Mouse (Mus musculus) CD8-positive naive resting alpha-beta T cell, adult 2 months (primary cell): ENCODE data around the gene Hivep2.

Source experiments
- DNase-seq, 2 experiments: peaks; one replicate each; pipeline ENCODE4 v3.0.0; 2022; ENCODE audit warnings: low read depth in 2 of 2, low spot score in 2 of 2

Gene Hivep2

DNA sequence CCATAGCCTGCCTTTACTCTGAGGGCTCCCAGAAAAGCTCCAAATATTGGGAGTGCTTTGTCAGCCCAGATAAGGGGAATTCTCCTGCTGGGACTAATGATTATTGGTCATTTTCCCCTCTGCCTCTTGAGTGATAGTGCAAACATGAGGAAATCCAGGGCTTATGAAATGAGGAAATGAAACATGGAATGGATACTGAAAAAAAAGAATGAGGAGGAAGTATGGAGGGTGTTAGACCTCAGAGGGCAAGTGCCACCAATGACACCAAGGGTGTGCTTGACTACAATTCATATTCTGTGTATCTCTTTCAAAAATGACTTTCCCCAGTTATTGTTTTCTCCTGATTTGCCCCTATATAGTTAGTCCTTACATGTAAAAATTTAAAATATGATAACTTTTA, 167.1 kb downstream of the Hivep2 start:
- DNase-seq: no peak

DNA sequence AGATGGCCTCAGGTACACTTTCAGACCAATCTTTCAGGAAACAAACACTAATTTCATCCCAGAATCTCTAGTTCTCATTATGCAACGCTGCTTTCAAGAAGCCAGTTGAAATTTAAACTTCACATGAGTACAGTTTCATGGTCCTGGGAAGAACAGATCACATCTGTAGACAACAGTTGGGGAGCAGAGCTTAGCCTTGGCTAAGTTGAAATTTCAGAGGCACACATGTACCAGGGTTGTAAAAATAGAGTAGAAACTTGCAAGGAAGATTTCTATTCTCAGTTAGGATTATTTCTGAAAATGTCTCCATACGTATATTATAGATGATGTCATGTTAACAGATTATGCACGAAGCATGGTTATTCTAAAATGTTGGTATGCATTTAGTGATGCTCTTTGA, 172.8 kb downstream of the Hivep2 start:
- no peak for DNase-seq

GRCm38 (mm10) chr10:14144840-14145239, 179.0 kb downstream of the Hivep2 start:
- DNase-seq: no peak

- no peak for DNase-seq
Observed at GRCm38 (mm10) chr10:14164829-14165228, 199.0 kb downstream of the Hivep2 start.

- no peak for DNase-seq
Observed at GRCm38 (mm10) chr10:14168197-14168844, 202.4 kb downstream of the Hivep2 start.

- DNase-seq: no peak
Observed at GRCm38 (mm10) chr10:14168869-14169566, 203.1 kb downstream of the Hivep2 start.

GRCm38 (mm10) chr10:14174124-14174523, 208.2 kb downstream of the Hivep2 start:
- DNase-seq: no peak

GRCm38 (mm10) chr10:14179424-14180339, 213.8 kb downstream of the Hivep2 start:
- DNase-seq: no peak

- DNase-seq: no peak
Observed at GRCm38 (mm10) chr10:14186352-14186976, 220.6 kb downstream of the Hivep2 start.

- DNase-seq: no peak
Observed at GRCm38 (mm10) chr10:14189050-14189449, 223.2 kb downstream of the Hivep2 start.

DNA sequence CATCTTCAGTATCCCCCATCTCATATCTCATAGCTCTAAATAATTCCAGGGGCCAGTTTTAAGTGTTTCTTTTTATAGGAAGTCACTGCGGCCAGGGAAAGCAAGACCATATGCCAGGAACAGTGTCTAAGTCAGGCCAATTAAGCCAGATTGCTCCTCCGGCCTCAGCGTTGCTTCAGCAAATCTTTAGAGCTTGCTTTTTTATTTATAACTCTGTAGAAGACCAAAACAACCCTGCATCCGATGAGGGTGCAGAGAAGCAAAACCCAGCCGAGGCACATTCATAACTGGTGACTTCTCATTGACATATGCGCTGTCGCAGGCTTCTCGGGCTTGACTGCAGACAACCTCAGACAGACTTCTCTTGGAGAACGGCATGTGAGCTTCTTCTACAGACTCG, 225.3 kb downstream of the Hivep2 start:
- no peak for DNase-seq

DNA sequence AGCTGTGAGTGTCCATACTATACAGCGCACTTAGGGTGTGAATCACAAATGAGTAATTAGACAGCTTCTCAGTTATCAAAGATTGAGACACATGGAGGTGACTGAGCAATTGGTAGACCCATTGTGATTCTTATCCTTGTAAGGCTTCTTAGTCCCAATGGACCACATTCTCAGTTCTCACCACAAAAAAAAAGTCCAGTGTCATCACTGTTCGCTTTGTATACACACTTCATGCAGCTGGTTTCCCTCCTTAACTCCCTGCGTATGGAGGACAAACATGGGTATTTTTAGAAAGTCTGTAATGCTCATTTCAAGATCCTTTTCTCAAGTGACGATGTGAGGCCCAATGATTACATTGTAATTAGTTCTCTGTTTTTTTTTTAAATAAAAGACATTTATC, 226.3 kb downstream of the Hivep2 start:
- DNase-seq: no peak

DNA sequence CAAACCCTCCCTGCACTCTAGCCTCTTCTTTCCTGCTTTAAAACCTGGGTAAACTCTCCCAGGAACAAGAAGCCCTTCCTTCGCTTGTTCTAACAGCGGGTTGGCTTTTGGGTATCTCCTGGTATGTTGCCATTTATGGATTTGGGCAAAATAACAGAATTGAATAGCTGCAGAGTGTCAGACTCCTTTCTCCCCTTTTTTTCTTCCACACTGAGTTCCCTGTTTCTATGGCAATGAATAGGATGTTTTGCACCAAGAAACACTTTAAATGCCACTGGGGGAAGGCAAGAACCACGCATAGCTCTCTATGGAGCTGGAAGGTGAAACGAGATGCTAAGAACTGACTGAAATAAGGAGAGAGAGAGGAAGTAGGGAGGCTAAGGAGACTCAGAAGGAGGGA, 227.8 kb downstream of the Hivep2 start:
- DNase-seq: no peak

DNA sequence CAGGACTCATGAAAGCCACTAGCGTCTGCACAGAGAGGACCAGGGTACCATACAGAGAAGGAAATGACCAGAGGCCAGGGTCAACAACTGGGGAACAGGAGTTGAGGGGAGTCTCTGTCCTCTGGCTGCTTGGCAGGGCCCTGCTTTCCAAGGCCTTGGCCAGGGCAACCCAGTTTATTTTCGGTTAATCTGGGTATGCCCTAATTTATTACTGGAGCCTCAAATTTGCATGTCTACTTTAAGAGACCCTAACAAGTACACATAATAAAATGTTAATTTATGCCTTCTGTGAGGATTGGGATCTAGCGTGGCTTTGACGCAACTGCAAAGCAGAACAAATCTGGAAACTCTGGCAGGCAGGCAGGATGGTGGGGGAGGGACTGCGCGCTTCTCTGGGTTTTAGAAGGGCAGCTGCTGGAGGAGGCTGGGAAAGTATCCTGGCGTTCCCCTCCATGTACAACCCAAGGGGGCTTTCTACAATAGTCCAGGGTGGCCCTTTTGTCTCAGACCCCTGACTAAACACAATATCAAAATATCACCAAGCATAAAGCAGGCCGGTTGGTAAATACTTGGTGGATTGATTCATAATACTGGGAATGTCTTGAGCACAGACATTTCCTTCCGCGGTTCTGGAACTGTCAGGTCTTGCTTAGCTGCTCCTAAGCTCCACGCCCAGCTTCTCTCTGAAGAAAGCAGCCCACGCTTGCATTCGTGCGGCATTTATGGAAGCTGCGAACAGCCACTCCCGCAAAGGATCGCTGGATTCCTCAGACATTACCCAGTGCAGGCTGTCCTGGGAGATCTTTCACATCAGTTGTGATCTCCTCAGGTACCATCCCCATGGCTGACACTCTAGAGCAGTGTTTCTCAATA, 230.1 kb downstream of the Hivep2 start:
- no peak for DNase-seq

DNA sequence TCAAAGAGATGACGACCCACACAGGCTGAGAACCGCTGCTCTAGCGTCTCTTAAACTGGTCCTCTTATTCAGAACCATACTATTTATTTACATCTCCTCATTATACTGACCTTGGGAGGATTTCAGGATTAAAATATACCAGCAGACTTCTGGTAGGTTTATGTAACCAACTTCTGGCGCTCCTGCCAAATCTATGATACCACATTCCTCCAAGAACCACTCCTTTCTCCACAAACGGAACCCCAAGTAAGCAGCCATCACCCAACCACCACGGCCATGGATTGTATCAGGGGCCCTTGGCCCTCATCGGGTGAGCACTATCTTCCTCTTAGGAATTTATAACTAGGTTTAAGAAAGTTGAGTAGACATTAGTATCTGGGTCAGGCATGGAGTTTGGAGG, 230.9 kb downstream of the Hivep2 start:
- DNase-seq: no peak

GRCm38 (mm10) chr10:14197261-14197660, 231.4 kb downstream of the Hivep2 start:
- DNase-seq: no peak

- no peak for DNase-seq
Observed at GRCm38 (mm10) chr10:14199332-14199731, 233.5 kb downstream of the Hivep2 start.

- DNase-seq: no peak
Observed at GRCm38 (mm10) chr10:14200310-14200709, 234.4 kb downstream of the Hivep2 start.
